Mouse (Mus musculus) neural tube, embryonic 15.5 days (tissue): ENCODE measurements around the gene Gars. TPM values are rescaled to one million over a fixed set of nuclear protein-coding genes. Genes with fewer than 3 reads are reported as not detected.
A peak's percentile ranks its signal among the peaks of the same experiment; 100 is the strongest.

ENCODE experiments used
- ATAC-seq: fragments of 200-750 bp; cut with Nextera tagmentation; 2 replicates; pipeline ENCODE4 v1.8.0; 2017; ENCODE audit warnings: mild to moderate bottlenecking, moderate TSS enrichment, moderate library complexity; ENCODE audit not compliant: low FRiP score
- H3K27ac ChIP-seq: fragments of 300-500 bp; sonication (generic); replicated peaks from 2 replicates; pipeline ENCODE4 v1.5.1; 2015; ENCODE audit warnings: mild to moderate bottlenecking, inconsistent platforms
- H3K27me3 ChIP-seq: fragments of 300-500 bp; sonication (generic); replicated peaks from 2 replicates; pipeline ENCODE4 v1.6.1; 2015; ENCODE audit warnings: inconsistent platforms
- H3K36me3 ChIP-seq: fragments of 300-500 bp; sonication (generic); 2 replicates; pipeline ENCODE4 v1.6.1; 2015; ENCODE audit warnings: inconsistent platforms
- H3K4me1 ChIP-seq: fragments of 300-500 bp; sonication (generic); 2 replicates; pipeline ENCODE4 v1.6.1; 2015; ENCODE audit warnings: inconsistent platforms
- H3K4me2 ChIP-seq: fragments of 300-500 bp; sonication (generic); 2 replicates; pipeline ENCODE4 v1.6.1; 2015; ENCODE audit warnings: inconsistent platforms, mild to moderate bottlenecking, moderate library complexity
- H3K4me3 ChIP-seq: fragments of 300-500 bp; sonication (generic); replicated peaks from 2 replicates; pipeline ENCODE4 v1.5.1; 2015; ENCODE audit warnings: mild to moderate bottlenecking, inconsistent platforms
- H3K9ac ChIP-seq: fragments of 300-500 bp; sonication (generic); replicated peaks from 2 replicates; pipeline ENCODE4 v1.6.1; 2015; ENCODE audit warnings: mild to moderate bottlenecking, inconsistent platforms
- H3K9me3 ChIP-seq: fragments of 300-500 bp; sonication (generic); replicated peaks from 2 replicates; pipeline ENCODE4 v1.6.1; 2016; ENCODE audit warnings: inconsistent platforms
- WGBS: fragments of 180-500 bp; shearing (Covaris S2); methylation state at CpG from one replicate; pipeline ENCODE4 v1.1.7; 2015; ENCODE audit warnings: mixed read lengths; 5-methylcytosine and 5-hydroxymethylcytosine counted together
- polyA plus RNA-seq: library from polyadenylated mRNA; unstranded; fragments of >200 nt; fragmentation: Nextera tagmentation; extraction: Ambion mirVana; gene quantifications from 2 replicates; pipeline ENCODE4 v1.2.1, GENCODE M21; 2015

Gene Gars
- polyA plus RNA-seq, 1 experiment from 2014 or later = 197 TPM

- H3K4me3 ChIP-seq = no peak overlapping the region
- 86% methylated on average over 5 of the region's 5 CpGs for WGBS
- no peak overlapping the region for H3K27ac ChIP-seq
- H3K27me3 ChIP-seq = no peaks in the 10 kb centered on the region
- H3K4me1 ChIP-seq = no peaks in the 10 kb centered on the region
- H3K9me3 ChIP-seq = no peaks in the 10 kb centered on the region
- no peaks in the 10 kb centered on the region for H3K36me3 ChIP-seq
- H3K4me2 ChIP-seq = no peak overlapping the region
- H3K9ac ChIP-seq = no peak overlapping the region
- ATAC-seq = no peak
Observed at GRCm38 (mm10) chr6:55098603-55099002, 60.8 kb downstream of the Gars start.

- no peak overlapping the region for H3K9ac ChIP-seq
- peaks cover 30% of the 10 kb centered on the region for H3K27me3 ChIP-seq
- H3K36me3 ChIP-seq = no peaks in the 10 kb centered on the region
- H3K4me3 ChIP-seq = no peak overlapping the region
- H3K9me3 ChIP-seq = no peaks in the 10 kb centered on the region
- no peak overlapping the region for H3K4me2 ChIP-seq
- no peaks in the 10 kb centered on the region for H3K4me1 ChIP-seq
- no peak overlapping the region for H3K27ac ChIP-seq
- no peak for ATAC-seq
- WGBS = 18% methylated on average over 7 of the region's 7 CpGs
Observed at GRCm38 (mm10) chr6:55108358-55108757, 70.6 kb downstream of the Gars start.

- Histone ChIP-seq H3K4me1 (peaks cover 16% of the 10 kb centered on the region), H3K4me3 (peak overlapping the region; percentile 60), H3K9me3 (no peaks in the 10 kb centered on the region), H3K27ac (no peak overlapping the region), H3K27me3 (peaks cover 79% of the 10 kb centered on the region), H3K9ac (peak overlapping the region; percentile 47), H3K36me3 (no peaks in the 10 kb centered on the region), H3K4me2 (peak overlapping the region; percentile 91)
- peak; percentile 72; the same call in 1 of the 2 replicates for ATAC-seq
- under 1% methylated on average over 68 of the region's 68 CpGs for WGBS
Observed at GRCm38 (mm10) chr6:55117325-55118109, 79.7 kb downstream of the Gars start.

GRCm38 (mm10) chr6:55123056-55123455, 85.2 kb downstream of the Gars start:
- 53% methylated on average over 4 of the region's 4 CpGs for WGBS
- no peak overlapping the region for H3K27ac ChIP-seq
- H3K4me3 ChIP-seq = no peak overlapping the region
- H3K9me3 ChIP-seq = no peaks in the 10 kb centered on the region
- H3K36me3 ChIP-seq = no peaks in the 10 kb centered on the region
- no peak for ATAC-seq
- H3K27me3 ChIP-seq = peaks cover 25% of the 10 kb centered on the region
- H3K4me1 ChIP-seq = peaks cover 6% of the 10 kb centered on the region
- no peak overlapping the region for H3K9ac ChIP-seq
- no peak overlapping the region for H3K4me2 ChIP-seq

- 0 out of 2 replicates have a peak, but pooled peaks cover 3% of the 10 kb centered on the region for H3K4me1 ChIP-seq
- H3K27ac ChIP-seq = no peak overlapping the region
- no peak overlapping the region for H3K4me3 ChIP-seq
- H3K4me2 ChIP-seq = no peak overlapping the region
- no peaks in the 10 kb centered on the region for H3K36me3 ChIP-seq
- WGBS = 82% methylated on average over 5 of the region's 5 CpGs
- no peak for ATAC-seq
- no peak overlapping the region for H3K9ac ChIP-seq
- H3K27me3 ChIP-seq = no peaks in the 10 kb centered on the region; the same call in 1 of the 2 replicates
- H3K9me3 ChIP-seq = no peaks in the 10 kb centered on the region
Observed at GRCm38 (mm10) chr6:55126576-55126975, 88.8 kb downstream of the Gars start.

GRCm38 (mm10) chr6:55128391-55128790, 90.6 kb downstream of the Gars start:
- no peaks in the 10 kb centered on the region for H3K27me3 ChIP-seq
- H3K9ac ChIP-seq = no peak overlapping the region
- H3K4me3 ChIP-seq = no peak overlapping the region
- no peak overlapping the region for H3K4me2 ChIP-seq
- no peaks in the 10 kb centered on the region for H3K9me3 ChIP-seq
- ATAC-seq = no peak
- H3K27ac ChIP-seq = no peak overlapping the region
- no peaks in the 10 kb centered on the region for H3K36me3 ChIP-seq
- H3K4me1 ChIP-seq = no peaks in the 10 kb centered on the region

Other genes starting within 250 kb of the Gars start
- gene Znrf2, start 221.1 kb upstream of the Gars start, polyA plus RNA-seq = 5.8 and 5.9 TPM in 2 replicates
- 3.6 and 4.5 TPM in 2 replicates for gene Nod1, start 65.4 kb upstream of the Gars start, polyA plus RNA-seq
- 17.6 and 18.4 TPM in 2 replicates for gene Ggct, start 45.1 kb upstream of the Gars start, polyA plus RNA-seq
- gene Crhr2, start 95.0 kb downstream of the Gars start, polyA plus RNA-seq = 1.3 and 1.5 TPM in 2 replicates
- gene Inmt, start 137.0 kb downstream of the Gars start, polyA plus RNA-seq = not detected in 2 replicates
- gene Mindy4, start 165.4 kb downstream of the Gars start, polyA plus RNA-seq = 10.3 and 10.7 TPM in 2 replicates